Mouse (Mus musculus): ENCODE measurements around the gene Pigv.
"Not testable (repeated sequence)": the region's sequence is repeated elsewhere in the genome, so short reads cannot be mapped to it uniquely, and the experiment has no call there.

GRCm38 (mm10) chr4:133654070-133654469 lies 18.4 kb downstream of the Pigv start:
- not testable (repeated sequence) for TF ChIP-seq CTCF (IDR thresholded peaks at IDR 0.05; ENCODE audit: low read depth, low read length); TAL1 (conservative IDR thresholded peaks at IDR 0.05; ENCODE audit: low read depth, low read length)

Data from G1E (cell line).